Mouse (Mus musculus) natural killer cell, adult 2 months (primary cell): ENCODE results near the gene 5730409E04Rik.
A peak's percentile ranks its signal among the peaks of the same experiment; 100 is the strongest.

Source experiments
- DNase-seq, 2 experiments: peaks; one replicate each; pipeline ENCODE4 v3.0.0; 2022; ENCODE audit warnings: low spot score in 2 of 2

Gene 5730409E04Rik

DNA sequence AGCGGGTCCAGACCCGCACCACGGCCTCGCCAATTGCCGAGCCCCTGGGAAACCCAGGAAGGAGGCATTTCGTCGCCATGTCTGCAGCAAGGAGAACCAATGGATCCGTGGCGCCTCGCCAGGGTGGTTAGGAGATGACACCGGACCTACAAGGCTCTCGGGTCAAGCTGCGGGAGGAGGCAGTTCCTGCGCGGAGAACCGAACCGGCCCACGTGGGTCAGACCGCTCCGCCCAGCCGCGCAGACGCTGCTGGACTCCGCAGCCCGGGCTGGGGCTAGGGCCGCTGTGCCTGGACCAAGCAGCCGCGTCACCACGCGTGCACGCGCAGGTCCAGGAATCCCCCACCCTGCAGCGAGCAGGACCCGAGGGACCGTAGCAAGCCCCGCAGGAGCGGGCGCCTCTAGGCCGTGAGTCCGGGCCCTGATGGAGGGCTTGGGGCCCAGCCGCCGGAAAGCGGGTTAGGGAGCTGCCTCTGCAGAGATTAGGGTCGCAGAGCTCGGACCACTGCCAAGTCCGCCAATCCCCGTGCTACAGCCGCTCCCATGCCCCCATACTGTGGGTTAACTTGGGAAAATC, at the start of gene 5730409E04Rik:
5730409E04Rik (plus strand) TSS at position 213 of the 576 bp plus-strand sequence.
- DNase-seq, result peak; percentile 36 to 42

DNA sequence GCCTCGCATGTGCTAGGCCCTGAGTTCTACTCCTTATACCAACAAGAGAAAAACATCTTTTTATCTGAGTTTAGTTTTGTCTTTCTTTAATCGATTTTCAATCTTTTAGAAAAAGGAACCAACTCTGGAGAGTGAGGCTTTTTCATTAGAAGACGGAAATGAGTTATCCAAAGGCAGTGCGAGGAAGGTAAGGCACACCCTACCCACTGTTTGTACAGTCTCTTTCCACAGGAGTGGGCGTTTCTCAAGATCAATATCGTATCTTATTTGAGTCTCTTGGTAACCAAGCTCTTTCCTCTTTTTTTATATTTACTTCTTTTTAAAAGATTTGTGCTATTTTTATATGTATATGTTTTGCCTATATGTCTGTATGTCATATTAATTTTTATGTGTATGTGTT, 45.8 kb upstream of the 5730409E04Rik start:
- DNase-seq, result no peak

DNA sequence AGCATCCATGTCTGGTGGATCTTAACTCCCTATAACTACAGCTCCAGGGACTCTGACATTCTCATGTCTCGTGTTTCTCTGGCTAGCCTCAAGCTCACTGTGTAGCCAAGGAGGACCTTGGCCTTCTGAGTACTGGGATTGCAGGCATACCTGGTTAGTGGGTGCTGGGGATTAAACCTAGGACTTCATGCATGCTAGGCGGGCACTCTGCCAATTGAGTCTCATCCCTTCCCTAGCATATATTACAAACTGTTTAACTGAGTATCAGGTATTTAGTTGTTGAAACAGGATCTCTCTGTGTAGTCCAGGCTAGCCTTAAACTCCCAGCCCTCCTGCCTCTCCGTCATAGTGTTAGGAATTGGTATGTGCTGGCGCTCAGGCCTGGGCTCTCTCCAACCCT, 42.4 kb upstream of the 5730409E04Rik start:
- DNase-seq, result no peak

DNA sequence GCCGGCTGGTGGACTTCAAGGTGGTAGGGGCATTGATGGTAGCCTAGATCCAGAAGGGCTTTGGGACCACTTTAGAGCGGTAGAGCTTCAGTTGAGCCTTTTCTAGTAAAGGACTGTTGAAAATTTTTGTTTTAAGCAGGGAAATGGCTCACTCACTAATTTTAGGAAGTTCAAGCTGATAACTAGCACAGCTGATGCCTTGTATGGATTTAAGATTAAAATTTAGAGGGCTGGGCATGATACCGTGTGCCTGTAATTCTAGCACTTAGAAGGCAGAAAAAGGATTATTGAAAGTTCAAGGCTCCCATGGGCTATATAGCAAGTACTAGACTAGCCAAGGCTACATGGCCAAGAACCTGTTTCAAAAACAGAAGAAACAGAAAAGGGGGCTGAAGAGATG, 39.8 kb upstream of the 5730409E04Rik start:
- no peak for DNase-seq

DNA sequence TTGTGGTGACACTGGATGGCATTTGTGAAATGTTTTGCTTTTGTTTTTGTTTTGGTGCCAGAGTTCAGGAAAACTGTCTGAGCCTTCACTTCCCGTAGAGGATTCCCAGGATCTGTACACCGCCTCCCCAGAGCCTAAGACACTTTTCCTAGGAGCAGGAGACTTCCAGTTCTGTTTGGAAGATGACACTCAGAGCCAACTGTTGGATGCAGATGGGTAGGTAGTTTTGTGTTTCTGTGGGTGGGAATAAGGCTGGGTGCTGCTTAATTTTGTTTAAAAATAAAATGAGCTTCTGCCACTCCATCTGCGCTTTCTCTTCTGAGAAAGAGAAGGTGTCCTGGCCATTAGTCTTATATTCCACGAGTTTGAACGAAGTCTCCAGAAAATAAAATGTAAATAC, 33.3 kb upstream of the 5730409E04Rik start:
- DNase-seq, result no peak

DNA sequence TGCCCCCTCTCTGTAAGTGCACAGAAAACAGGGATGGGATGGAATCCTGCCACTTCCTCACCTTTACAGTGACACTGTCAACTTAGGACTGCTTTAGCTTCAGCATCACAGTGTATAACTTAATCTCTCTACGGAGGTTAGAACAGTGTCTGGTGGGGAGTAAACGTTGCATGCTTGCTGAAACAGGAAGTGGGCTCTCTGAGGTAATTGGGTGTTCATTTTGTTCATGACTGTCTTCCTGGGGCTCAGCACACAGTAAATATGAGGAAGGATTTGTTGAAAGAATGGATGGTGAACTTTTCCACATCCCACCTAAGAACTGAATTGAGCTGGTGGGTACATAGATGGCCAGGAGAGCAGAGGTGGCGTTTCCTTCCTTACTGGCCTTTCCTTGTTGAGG, 31.7 kb upstream of the 5730409E04Rik start:
- DNase-seq, result no peak

DNA sequence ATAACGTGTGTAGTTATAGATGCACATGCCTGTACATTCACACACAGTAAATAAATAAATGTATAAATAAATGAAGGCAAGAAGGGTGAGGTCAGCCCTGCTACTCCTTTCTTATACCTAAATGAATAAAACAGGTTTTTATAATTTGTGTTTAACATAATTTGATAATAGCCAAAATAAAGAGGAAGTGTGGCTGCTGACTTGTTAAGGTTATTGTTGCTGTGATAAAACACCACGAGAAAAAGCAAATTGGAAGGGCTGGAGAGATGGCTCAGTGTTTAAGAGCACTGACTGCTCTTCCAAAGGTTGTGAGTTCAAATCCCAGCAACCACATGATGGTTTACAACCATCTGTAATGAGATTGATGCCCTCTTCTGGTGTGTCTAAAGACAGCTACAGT, 30.5 kb upstream of the 5730409E04Rik start:
- no peak for DNase-seq

DNA sequence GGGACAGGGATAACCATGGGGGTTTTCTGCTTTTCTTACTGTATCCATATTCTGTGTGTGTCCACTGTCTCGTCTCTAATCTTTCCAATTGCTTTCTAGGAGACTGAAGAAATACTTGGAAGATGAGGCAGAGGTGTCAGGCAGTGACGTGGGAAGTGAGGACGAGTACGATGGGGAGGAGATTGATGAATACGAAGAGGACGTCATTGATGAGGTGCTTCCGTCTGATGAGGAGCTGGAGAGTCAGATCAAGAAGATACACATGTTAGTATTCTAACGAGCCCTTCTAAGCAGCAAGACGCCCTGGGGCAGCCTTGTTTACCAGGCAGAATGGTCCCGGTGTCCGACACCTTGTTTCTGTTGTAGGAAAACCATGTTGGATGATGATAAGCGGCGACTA, 23.9 kb upstream of the 5730409E04Rik start:
- DNase-seq, result no peak

DNA sequence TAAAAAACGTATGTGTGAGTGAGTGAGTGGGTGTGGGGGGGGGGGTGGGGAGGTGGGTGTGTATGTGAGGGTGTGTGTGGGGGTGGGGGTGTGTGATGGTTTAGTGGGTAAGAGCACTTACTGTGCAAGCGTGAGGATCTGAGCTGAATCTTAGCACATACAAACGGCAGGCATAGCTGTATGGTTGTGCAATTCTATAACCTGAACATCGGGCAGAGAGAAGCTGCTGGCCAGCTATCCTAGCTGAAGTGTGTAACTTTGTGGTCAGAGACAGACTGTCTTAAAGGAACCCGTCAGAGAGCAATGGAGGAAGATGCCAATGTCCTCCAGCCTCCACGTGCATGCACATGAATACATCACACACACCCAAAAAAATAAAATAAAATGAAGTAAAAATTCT, 17.6 kb upstream of the 5730409E04Rik start:
- no peak for DNase-seq

DNA sequence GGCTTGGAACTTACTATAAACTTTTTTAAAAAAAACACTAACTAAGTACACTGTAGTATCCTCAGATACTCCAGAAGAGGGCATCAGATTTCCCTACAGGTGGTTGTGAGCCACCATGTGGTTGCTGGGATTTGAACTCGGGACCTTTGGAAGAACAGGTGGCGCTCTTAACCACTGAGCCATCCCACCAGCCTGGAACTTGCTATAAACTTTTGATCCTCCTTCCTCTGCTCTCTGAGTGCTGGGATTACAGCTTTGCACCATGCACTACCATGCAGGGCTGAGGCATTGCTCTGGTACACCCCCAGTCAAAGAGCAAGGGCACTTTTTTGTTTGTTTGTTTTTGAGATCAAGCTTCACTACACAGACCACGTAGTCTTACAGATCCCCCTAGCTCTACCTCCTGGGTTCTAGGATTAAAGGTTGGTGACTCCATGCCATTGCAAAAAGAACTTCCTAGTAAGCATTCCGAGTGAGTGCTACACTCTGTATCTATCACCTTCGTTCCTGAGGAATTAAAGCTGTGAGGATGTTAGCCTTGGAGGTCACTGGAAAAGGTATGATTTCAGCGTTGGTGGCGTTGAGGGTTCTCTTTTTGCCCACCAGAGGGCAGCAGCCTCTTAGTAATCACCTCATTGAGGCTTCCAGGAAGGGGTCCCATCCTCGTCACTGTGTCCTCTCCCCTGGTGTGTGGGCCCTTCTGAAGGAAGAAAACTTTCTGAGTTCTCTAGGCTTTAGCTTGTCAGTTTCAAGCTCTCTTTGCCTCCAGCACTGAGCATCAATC, 9.5 kb upstream of the 5730409E04Rik start:
- DNase-seq, result peak; percentile 31 to 45

DNA sequence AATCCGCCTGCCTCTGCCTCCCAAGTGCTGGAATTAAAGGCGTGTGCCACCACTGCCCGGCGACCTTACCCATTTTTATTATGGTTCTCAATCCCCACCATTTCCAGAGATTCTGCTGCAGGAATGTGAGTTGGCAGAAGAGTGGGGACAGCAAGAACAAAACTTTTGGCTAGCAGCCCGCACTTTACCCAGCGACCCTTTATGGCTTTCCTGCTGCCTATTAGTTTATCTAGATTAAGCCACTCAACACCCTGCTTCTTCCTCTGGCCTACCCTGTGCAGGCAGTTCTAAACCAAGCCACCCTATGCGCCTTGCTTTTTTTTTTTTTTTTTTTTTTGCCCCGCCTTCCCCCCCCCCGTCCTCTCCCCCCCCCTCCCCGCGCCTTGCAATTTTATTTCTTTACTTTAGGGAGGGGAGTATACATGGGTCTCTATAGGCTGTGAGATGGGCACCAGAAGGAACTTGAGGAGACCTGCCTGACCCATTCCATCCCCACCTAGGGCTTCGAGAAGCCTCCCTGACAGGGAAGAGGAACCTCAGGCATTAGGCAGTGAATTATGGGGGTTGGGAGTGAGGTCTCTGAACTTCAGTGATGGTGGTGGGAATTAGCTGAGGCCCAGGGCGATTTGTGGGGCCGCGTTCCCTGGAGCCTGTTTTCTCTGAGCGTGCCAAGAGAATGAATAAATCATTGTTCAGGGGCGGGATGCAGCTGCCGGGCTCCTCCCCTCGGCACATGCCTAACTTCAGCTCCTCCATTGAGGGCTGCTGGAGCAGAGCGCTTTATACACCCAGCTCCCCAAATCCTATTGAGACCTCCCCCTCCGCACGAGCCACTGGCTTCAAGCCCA, 7.8 kb upstream of the 5730409E04Rik start:
- no peak for DNase-seq

DNA sequence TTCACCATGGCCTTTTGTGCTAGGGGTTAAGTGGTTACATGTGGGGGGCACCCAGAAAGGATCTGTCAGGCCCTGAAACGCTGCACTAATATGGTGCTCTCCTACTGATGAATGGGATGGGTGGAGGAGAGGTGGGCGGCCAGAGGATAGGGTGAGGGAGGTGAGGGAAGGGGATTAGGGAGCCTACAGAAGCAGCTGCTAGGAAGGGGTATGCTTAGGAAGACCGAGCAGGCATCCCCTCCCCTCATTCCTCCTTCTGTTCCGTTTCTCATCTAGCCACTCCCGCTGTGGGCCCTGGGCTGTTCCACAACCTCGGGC, 7.2 kb upstream of the 5730409E04Rik start:
- DNase-seq, result no peak

DNA sequence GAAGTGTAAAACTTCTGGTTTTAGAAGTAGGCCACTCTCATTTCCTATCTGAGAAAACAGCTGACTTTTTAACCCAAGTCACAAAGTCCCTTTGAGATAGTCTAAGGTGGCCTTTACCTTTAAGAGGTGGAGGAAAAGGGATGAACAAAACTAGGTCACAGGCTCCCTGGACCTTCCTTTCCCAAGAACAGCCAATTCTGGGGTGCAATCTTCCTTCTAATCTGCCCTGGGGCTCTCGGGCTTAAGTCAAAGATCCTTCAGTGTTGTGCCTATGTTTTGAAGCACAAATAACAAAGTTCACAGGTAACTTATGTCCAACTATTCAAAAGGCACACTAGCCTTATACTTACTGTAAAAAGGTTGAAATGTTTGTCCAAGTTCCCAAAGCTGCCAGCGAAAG, 5.5 kb upstream of the 5730409E04Rik start:
- DNase-seq, result no peak

DNA sequence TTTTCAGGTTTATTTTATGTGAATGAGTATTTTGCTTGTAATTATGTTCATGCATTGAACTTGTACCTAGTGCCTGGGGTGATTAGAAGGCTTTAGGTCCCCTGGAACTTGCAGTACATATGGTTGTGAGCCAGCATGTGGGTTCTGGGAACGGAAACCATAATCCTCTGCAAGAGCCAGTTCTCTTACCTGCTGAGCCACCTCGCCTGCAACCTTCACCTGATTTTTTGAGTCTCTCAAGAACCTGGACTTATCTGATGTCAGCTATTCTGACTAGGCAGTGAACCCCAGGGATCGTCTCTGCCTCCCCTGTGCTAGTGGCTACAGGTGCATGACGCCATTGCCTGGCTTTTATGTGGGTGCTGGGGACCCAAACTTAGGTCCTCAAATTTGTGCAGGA, 3.9 kb upstream of the 5730409E04Rik start:
- no peak for DNase-seq

DNA sequence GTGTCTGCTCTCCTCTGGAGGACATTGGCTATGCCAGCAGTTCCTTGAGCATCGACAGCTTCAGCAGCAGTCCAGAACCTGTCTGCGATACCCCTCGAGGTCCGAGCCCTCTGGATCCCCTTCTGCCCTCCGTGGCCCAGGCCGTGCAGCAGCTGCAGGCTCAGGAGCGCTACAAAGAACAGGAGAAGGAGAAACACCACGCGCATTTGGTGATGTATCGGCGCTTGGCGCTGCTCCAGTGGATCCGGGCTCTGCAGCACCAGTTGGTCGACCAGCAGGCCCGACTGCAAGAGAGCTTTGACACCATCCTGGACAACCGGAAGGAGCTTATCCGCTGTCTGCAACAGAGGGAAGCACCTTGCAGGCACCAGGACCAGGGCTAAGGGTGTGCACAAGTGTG, 2.4 kb downstream of the 5730409E04Rik start:
- DNase-seq, result no peak

DNA sequence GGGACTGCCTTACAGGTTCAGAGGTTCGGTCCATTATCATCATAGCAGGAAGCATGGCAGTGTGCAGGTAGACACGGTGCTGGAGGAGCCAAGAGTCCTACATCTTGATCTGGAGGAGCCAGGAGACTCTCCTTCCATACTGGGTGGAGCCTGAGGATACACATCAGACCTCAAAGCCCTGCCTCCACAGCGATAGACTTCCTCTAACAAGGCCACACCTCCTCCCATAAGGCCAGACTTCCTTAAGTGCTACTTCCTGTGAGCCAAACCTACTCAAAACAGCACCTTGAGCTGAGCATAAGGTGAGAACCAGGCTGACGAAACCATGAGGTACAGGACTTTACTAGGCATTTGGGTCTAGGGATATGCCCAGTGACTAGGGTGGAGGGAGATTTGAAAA, 6.7 kb downstream of the 5730409E04Rik start:
- DNase-seq, result no peak

DNA sequence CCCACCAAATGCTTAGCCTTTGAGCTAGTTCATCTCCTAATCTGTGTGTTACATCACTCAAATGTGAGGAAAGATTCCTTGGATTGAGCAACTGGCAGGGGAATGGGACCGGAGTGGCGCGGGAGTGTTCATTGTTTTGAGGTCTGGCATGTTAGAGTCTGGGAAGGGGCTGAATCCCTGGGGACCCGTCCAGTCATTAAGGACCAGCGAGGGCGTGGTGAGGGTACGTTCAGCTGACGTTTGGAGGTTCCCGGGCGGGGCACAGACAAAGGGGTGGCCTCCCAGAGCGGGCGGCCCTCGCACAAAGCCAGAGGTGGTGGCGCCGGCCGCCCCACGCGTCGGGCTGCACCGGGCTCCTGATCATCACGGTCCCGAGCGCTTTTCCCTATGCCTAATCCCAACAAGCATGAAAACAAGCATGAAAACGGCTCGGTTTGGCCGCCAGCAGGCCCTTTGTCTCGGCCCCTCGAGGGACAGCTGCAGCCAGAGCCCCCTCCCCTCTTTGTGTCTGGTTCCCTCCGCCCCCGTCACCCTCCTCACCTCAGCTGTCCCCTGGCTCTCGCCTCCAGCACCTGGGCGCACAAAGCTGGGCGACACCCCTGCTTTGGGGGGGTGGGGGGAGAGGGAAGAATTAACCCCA, 10.2 kb downstream of the 5730409E04Rik start:
- DNase-seq, result no peak

DNA sequence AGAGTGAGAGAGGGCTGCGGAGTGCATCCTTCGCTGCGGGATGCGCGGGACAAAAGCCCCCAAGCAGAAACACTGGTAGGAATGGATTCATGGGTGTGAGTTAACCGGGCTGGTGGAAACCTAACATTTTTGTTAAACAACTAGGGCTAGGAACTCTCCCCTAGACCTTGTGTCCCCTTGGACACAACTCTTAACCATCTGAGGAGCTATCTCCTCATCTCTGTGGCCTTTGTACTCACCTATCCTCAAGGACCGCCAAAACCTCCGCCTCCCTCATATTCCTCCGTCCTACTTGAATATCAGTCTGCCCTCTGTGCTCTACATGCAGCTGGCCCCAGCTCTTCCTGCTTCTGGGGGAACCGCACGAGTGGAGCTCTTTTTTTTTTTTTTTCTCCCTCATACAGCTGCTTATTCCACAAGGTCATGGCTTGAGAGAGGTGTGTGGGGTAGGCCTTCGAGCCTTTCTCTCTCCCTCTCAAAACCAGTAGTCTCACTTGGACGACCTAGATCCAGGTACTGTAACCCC, 10.8 kb downstream of the 5730409E04Rik start:
- DNase-seq, result no peak

DNA sequence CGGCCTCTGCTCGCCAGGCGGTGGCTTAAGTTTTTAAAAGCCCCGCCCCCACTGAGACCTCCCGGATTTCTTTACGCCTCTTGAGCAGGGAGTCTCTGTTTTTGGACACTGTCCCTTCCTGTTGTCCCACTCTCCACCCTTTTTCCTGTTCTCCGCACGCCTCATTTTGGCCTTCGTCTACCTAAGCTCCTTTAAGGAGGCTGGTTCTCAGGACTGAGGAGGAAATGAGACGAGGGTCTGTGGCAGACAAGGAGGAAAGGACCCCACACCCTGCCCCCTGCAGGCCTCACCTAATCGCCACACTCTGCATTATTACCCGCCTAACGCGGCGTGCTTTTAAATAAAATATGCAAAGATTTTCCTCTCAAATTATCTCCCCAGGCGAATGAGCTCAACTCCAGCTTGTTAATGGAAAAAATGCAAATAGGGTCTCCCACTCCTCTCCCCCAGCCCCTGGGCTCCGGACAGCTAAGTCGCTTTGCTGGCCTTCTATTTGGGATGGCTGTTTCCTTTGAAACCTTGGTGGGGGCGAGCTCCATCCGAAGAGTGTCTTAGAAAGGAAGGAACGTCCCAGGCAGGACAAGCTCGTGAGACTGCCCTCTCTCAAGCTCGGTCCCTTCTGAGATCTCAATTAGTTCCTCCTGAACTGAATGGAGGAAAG, 17.5 kb downstream of the 5730409E04Rik start:
- no peak for DNase-seq

DNA sequence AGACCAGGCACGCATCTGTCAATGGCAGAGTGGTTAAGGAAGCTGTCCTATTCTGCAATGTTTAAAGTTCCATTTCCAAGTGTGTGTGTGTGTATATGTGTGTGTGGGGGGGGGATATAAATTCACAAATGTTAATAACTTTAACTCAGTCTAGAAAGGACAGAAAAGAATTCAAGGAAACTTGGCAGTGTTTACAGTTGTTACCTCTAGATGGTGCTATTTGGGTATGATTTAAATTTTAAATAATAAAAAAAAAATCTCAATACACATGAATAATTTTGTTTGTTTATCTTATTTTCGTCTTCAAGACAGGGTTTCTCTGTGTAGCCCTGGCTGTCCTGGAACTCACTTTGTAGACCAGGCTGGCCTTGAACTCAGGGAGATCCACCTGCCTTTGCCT, 22.3 kb downstream of the 5730409E04Rik start:
- no peak for DNase-seq

DNA sequence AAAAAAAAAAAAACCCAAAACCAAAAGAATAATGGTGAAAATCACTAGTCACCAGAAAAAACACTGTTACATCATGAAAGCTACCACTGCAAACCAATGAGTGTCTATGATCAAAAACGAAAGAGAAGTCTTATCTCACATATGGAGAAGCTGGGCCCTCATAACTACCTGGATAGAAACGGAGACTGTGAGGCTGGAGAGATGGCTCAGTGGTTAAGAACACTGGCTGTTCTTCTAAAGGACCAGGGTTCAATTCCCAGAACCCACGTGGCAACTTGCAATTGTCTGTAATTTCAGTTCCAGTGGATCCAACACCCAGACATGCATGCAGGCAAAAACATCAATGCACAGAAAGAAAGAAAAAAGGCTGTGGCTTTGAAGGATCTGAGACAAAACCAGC, 23.1 kb downstream of the 5730409E04Rik start:
- no peak for DNase-seq

DNA sequence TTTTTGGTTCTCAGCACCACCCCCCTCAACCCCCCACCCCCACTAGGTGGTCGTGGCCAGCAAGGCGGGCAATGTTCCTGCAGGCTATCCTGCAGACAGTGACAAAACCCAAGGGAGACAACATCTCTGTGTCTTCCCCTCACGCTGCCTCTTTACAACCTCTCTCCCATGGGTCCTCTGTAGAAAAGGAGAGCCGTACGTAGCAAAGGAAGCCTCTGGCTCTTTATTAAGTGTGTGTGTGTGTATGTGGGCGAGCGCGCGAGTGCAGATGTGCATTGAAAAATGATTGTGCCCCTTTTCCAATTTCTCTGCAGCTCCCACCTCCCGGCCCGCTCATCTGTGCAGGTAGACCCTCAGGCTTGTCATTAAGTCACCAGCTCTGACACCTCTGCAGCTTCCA, 26.7 kb downstream of the 5730409E04Rik start:
- no peak for DNase-seq
